Mouse (Mus musculus) cortical plate, adult 2 months (tissue): ENCODE measurements around the gene Dupd1. TPM values are rescaled to one million over a fixed set of nuclear protein-coding genes. Genes with fewer than 3 reads are reported as not detected.

Experiments
- H3K27ac ChIP-seq: fragments of 200-500 bp; 2 replicates; pipeline ENCODE4 v1.5.1; 2012; ENCODE audit warnings: low read length, control low read depth, inconsistent platforms; ENCODE audit not compliant: insufficient read depth
- H3K4me1 ChIP-seq: fragments of 200-500 bp; 2 replicates; pipeline ENCODE4 v1.6.1; 2011; ENCODE audit warnings: low read length; ENCODE audit not compliant: control insufficient read depth, insufficient read depth
- H3K4me3 ChIP-seq: fragments of 200-500 bp; 2 replicates; pipeline ENCODE4 v1.5.1; 2011; ENCODE audit warnings: mild to moderate bottlenecking, low read length, control low read depth; ENCODE audit not compliant: insufficient read depth
- CTCF ChIP-seq: fragments of 200-500 bp; IDR thresholded peaks from 2 replicates; pipeline ENCODE4 v1.5.1; 2011; ENCODE audit warnings: mild to moderate bottlenecking, control low read depth, low read length; ENCODE audit not compliant: insufficient read depth; ENCODE audit errors: extremely low read depth
- POLR2A ChIP-seq: fragments of 200-500 bp; IDR thresholded peaks from 2 replicates; pipeline ENCODE4 v1.6.1; 2011; ENCODE audit warnings: mild to moderate bottlenecking, low read length, control low read depth; ENCODE audit not compliant: insufficient read depth; ENCODE audit errors: extremely low read depth
- polyA plus RNA-seq: library from polyadenylated mRNA; depleted of rRNA; stranded (reverse); fragments of >200 nt; gene quantifications from 2 replicates; pipeline ENCODE4 v1.2.3, GENCODE M21; 2012

The Dupd1 gene
- polyA plus RNA-seq, 1 experiment, result 0.08 TPM

GRCm38 (mm10) chr14:21729936-21730335, 15.6 kb upstream of the Dupd1 start:
- Histone ChIP-seq H3K27ac (peak overlapping the region; percentile 24), H3K4me3 (no peak overlapping the region), H3K4me1 (0 out of 2 replicates have a peak, but pooled peaks cover 2% of the 10 kb centered on the region)
- TF ChIP-seq CTCF (no peak), POLR2A (no peak)

- Histone ChIP-seq H3K4me1 (0 out of 2 replicates have a peak, but pooled peaks cover 2% of the 10 kb centered on the region), H3K27ac (peak overlapping the region; percentile 86), H3K4me3 (no peak overlapping the region)
- TF ChIP-seq CTCF, result no peak
- TF ChIP-seq POLR2A, result no peak
Measured at GRCm38 (mm10) chr14:21729031-21729732, 14.8 kb upstream of the Dupd1 start.

GRCm38 (mm10) chr14:21722021-21722698, 7.8 kb upstream of the Dupd1 start:
- H3K4me1 ChIP-seq, result no peaks in the 10 kb centered on the region
- H3K4me3 ChIP-seq, result no peak overlapping the region
- TF ChIP-seq CTCF (no peak), POLR2A (no peak)
- no peak overlapping the region for H3K27ac ChIP-seq

- H3K27ac ChIP-seq, result no peak overlapping the region
- H3K4me1 ChIP-seq, result no peaks in the 10 kb centered on the region
- no peak overlapping the region for H3K4me3 ChIP-seq
- no peak for TF ChIP-seq POLR2A
- no peak for TF ChIP-seq CTCF
Measured at GRCm38 (mm10) chr14:21720430-21721205, 6.2 kb upstream of the Dupd1 start.

GRCm38 (mm10) chr14:21719646-21720383, 5.4 kb upstream of the Dupd1 start:
- TF ChIP-seq CTCF, result no peak
- TF ChIP-seq POLR2A, result no peak

GRCm38 (mm10) chr14:21711231-21711630, 3.1 kb downstream of the Dupd1 start:
- no peak overlapping the region for H3K27ac ChIP-seq
- H3K4me1 ChIP-seq, result peaks cover 6% of the 10 kb centered on the region; the same call in 1 of the 2 replicates
- TF ChIP-seq POLR2A (no peak), CTCF (no peak)
- no peak overlapping the region for H3K4me3 ChIP-seq

More at GRCm38 (mm10) chr14:21719646-21720383, 5.4 kb upstream of the Dupd1 start:
- Histone ChIP-seq H3K4me1 (no peaks in the 10 kb centered on the region), H3K4me3 (no peak overlapping the region), H3K27ac (no peak overlapping the region)

- Histone ChIP-seq H3K27ac (no peak overlapping the region), H3K4me3 (no peak overlapping the region), H3K4me1 (peaks cover 6% of the 10 kb centered on the region; the same call in 1 of the 2 replicates)
- TF ChIP-seq POLR2A, result no peak
- TF ChIP-seq CTCF, result no peak
Measured at GRCm38 (mm10) chr14:21709545-21709944, 4.8 kb downstream of the Dupd1 start.

GRCm38 (mm10) chr14:21706759-21707571, 7.4 kb downstream of the Dupd1 start:
- H3K4me1 ChIP-seq, result peaks cover 5% of the 10 kb centered on the region; the same call in 1 of the 2 replicates
- H3K4me3 ChIP-seq, result no peak overlapping the region
- TF ChIP-seq POLR2A, result no peak
- TF ChIP-seq CTCF, result no peak
- H3K27ac ChIP-seq, result peak overlapping the region; percentile 69
